Mouse (Mus musculus): ENCODE measurements around the gene March6.

Gene March6

GRCm38 (mm10) chr15:31542013-31542958, 11.4 kb upstream of the March6 start:
- peak; percentile 61 to 63 for DNase-seq

GRCm38 (mm10) chr15:31540513-31540802, 9.6 kb upstream of the March6 start:
- DNase-seq = no peak

GRCm38 (mm10) chr15:31539643-31540512, 9.0 kb upstream of the March6 start:
- no peak for DNase-seq

GRCm38 (mm10) chr15:31538346-31538745, 7.5 kb upstream of the March6 start:
- DNase-seq = no peak

GRCm38 (mm10) chr15:31537706-31538105, 6.9 kb upstream of the March6 start:
- no peak for DNase-seq

- DNase-seq = no peak
These were observed 5.3 kb upstream of the March6 start for GRCm38 (mm10) chr15:31536051-31536737.

- DNase-seq = no peak
These were observed 4.5 kb upstream of the March6 start for GRCm38 (mm10) chr15:31535259-31535855.

GRCm38 (mm10) chr15:31534421-31535258, 3.8 kb upstream of the March6 start:
- DNase-seq = no peak

GRCm38 (mm10) chr15:31533529-31533928, 2.7 kb upstream of the March6 start:
- DNase-seq = no peak

GRCm38 (mm10) chr15:31532331-31533021, 1.6 kb upstream of the March6 start:
- no peak for DNase-seq

GRCm38 (mm10) chr15:31531446-31532330, 835 bp upstream of the March6 start:
- no peak for DNase-seq

GRCm38 (mm10) chr15:31529811-31530658, 818 bp downstream of the March6 start:
- peak; percentile 37 to 45 for DNase-seq

- DNase-seq = no peak
These were observed 1.8 kb downstream of the March6 start for GRCm38 (mm10) chr15:31529103-31529502.

GRCm38 (mm10) chr15:31528477-31528876, 2.4 kb downstream of the March6 start:
- no peak for DNase-seq

- DNase-seq = peak in 1 of 2 experiments; percentile 67
These were observed 4.4 kb downstream of the March6 start for GRCm38 (mm10) chr15:31526463-31526862.

GRCm38 (mm10) chr15:31519000-31519399, 11.9 kb downstream of the March6 start:
- DNase-seq = no peak

- no peak for DNase-seq
These were observed 12.5 kb downstream of the March6 start for GRCm38 (mm10) chr15:31518371-31518770.

GRCm38 (mm10) chr15:31517186-31517585, 13.7 kb downstream of the March6 start:
- DNase-seq = no peak

GRCm38 (mm10) chr15:31511795-31512194, 19.1 kb downstream of the March6 start:
- no peak for DNase-seq

Measured in kidney, adult 8-10 months (tissue).